Mouse (Mus musculus) small intestine, adult 2 months (tissue): Measurements from ENCODE around the gene Unc80. TPM values are rescaled to one million over a fixed set of nuclear protein-coding genes. Genes with fewer than 3 reads are reported as not detected.

ENCODE experiments used
- H3K27ac ChIP-seq: fragments of 200-500 bp; 2 replicates; pipeline ENCODE4 v1.5.1; 2012; ENCODE audit warnings: low read depth, low read length, control low read depth, inconsistent platforms; ENCODE audit not compliant: insufficient read depth
- H3K27me3 ChIP-seq: fragments of 200-500 bp; 2 replicates; pipeline ENCODE4 v1.6.1; 2012; ENCODE audit warnings: mild to moderate bottlenecking, moderate library complexity, low read length, inconsistent platforms; ENCODE audit not compliant: control insufficient read depth, insufficient read depth
- H3K36me3 ChIP-seq: fragments of 200-500 bp; 2 replicates; pipeline ENCODE4 v1.6.1; 2012; ENCODE audit warnings: mild to moderate bottlenecking, low read length, control low read depth, inconsistent platforms; ENCODE audit not compliant: control insufficient read depth, insufficient read depth
- H3K4me1 ChIP-seq: fragments of 200-500 bp; 2 replicates; pipeline ENCODE4 v1.6.1; 2012; ENCODE audit warnings: low read length, inconsistent platforms, mixed read lengths; ENCODE audit not compliant: control insufficient read depth, insufficient read depth, insufficient read length
- H3K4me3 ChIP-seq: fragments of 200-500 bp; 2 replicates; pipeline ENCODE4 v1.5.1; 2012; ENCODE audit warnings: low read depth, mild to moderate bottlenecking, control low read depth, inconsistent platforms, low read length, moderate library complexity
- CTCF ChIP-seq: fragments of 200-500 bp; IDR thresholded peaks from 2 replicates; pipeline ENCODE4 v1.5.1; 2012; ENCODE audit warnings: low read depth, mild to moderate bottlenecking, control low read depth, inconsistent platforms, low read length, moderate library complexity, mixed read lengths; ENCODE audit not compliant: insufficient replicate concordance, insufficient read length; ENCODE audit errors: extremely low read depth
- POLR2A ChIP-seq: fragments of 200-500 bp; IDR thresholded peaks from 2 replicates; pipeline ENCODE4 v1.6.1; 2012; ENCODE audit warnings: low read depth, mild to moderate bottlenecking, control low read depth, inconsistent platforms, low read length, moderate library complexity
- WGBS: fragments of 180-500 bp; shearing (Covaris S2); methylation state at CpG from one replicate; pipeline ENCODE4 v1.1.7; 2018; 5-methylcytosine and 5-hydroxymethylcytosine counted together
- polyA plus RNA-seq: library from polyadenylated mRNA; depleted of rRNA; stranded (reverse); fragments of >200 nt; gene quantifications from 2 replicates; pipeline ENCODE4 v1.2.3, GENCODE M21; 2012

Gene Unc80
- polyA plus RNA-seq, 1 experiment = 0.19 TPM

- H3K4me3 ChIP-seq = no peak overlapping the region
- H3K4me1 ChIP-seq = no peaks in the 10 kb centered on the region
- no peak for TF ChIP-seq POLR2A
- no peak for TF ChIP-seq CTCF
- 72% methylated on average over 7 of the region's 7 CpGs for WGBS
- H3K27ac ChIP-seq = no peak overlapping the region
- H3K27me3 ChIP-seq = no peaks in the 10 kb centered on the region
- H3K36me3 ChIP-seq = no peaks in the 10 kb centered on the region
Measured at GRCm38 (mm10) chr1:66672812-66673211, 204.6 kb downstream of the Unc80 start.

GRCm38 (mm10) chr1:66677928-66678327 is 209.8 kb downstream of the Unc80 start:
- no peaks in the 10 kb centered on the region; the same call in 1 of the 2 replicates for H3K27me3 ChIP-seq
- no peak overlapping the region for H3K27ac ChIP-seq
- H3K36me3 ChIP-seq = no peaks in the 10 kb centered on the region
- no peak overlapping the region for H3K4me3 ChIP-seq
- H3K4me1 ChIP-seq = no peaks in the 10 kb centered on the region
- no peak for TF ChIP-seq POLR2A
- TF ChIP-seq CTCF = no peak
- WGBS = 75% methylated on average over 14 of the region's 14 CpGs

GRCm38 (mm10) chr1:66678662-66679061 is 210.5 kb downstream of the Unc80 start:
- TF ChIP-seq CTCF (no peak), POLR2A (no peak)
- H3K36me3 ChIP-seq = no peaks in the 10 kb centered on the region
- no peak overlapping the region for H3K27ac ChIP-seq
- H3K27me3 ChIP-seq = no peaks in the 10 kb centered on the region; the same call in 1 of the 2 replicates
- 10% methylated on average over 2 of the region's 2 CpGs for whole genome bisulfite sequencing
- no peak overlapping the region for H3K4me3 ChIP-seq
- no peaks in the 10 kb centered on the region for H3K4me1 ChIP-seq

GRCm38 (mm10) chr1:66682974-66683373 is 214.8 kb downstream of the Unc80 start:
- Histone ChIP-seq H3K27me3 (peaks cover 2% of the 10 kb centered on the region; the same call in 1 of the 2 replicates), H3K36me3 (no peaks in the 10 kb centered on the region), H3K4me1 (no peaks in the 10 kb centered on the region), H3K4me3 (no peak overlapping the region), H3K27ac (no peak overlapping the region)
- TF ChIP-seq POLR2A (no peak), CTCF (no peak)
- WGBS = 76% methylated on average over 5 of the region's 5 CpGs

GRCm38 (mm10) chr1:66691772-66692171 is 223.6 kb downstream of the Unc80 start:
- H3K36me3 ChIP-seq = no peaks in the 10 kb centered on the region
- no peaks in the 10 kb centered on the region for H3K27me3 ChIP-seq
- no peaks in the 10 kb centered on the region for H3K4me1 ChIP-seq
- H3K4me3 ChIP-seq = no peak overlapping the region
- no peak overlapping the region for H3K27ac ChIP-seq
- no peak for TF ChIP-seq CTCF
- 73% methylated on average over 3 of the region's 3 CpGs for WGBS

GRCm38 (mm10) chr1:66692308-66692707 is 224.1 kb downstream of the Unc80 start:
- TF ChIP-seq CTCF (no peak), POLR2A (no peak)
- Histone ChIP-seq H3K4me1 (no peaks in the 10 kb centered on the region), H3K27me3 (no peaks in the 10 kb centered on the region), H3K36me3 (no peaks in the 10 kb centered on the region), H3K27ac (no peak overlapping the region), H3K4me3 (no peak overlapping the region)
- 92% methylated on average over 1 of the region's 1 CpGs for WGBS

- H3K4me3 ChIP-seq = no peak overlapping the region
- H3K27me3 ChIP-seq = no peaks in the 10 kb centered on the region
- no peaks in the 10 kb centered on the region for H3K36me3 ChIP-seq
- H3K27ac ChIP-seq = no peak overlapping the region
- no peaks in the 10 kb centered on the region for H3K4me1 ChIP-seq
- TF ChIP-seq CTCF (no peak), POLR2A (no peak)
- WGBS = 86% methylated on average over 8 of the region's 8 CpGs
Measured at GRCm38 (mm10) chr1:66692780-66693392, 224.7 kb downstream of the Unc80 start.
